Mouse (Mus musculus) right cerebral cortex, postnatal 14 days (tissue): ENCODE measurements around the gene Kansl1.

ENCODE experiments used
- DNase-seq: peaks from one replicate; pipeline ENCODE4 v3.0.0; 2022

Gene Kansl1

GRCm38 (mm10) chr11:104436394-104436954 lies 32.2 kb downstream of the Kansl1 start:
- no peak for DNase-seq

GRCm38 (mm10) chr11:104435753-104436152 lies 32.9 kb downstream of the Kansl1 start:
- DNase-seq: no peak

- no peak for DNase-seq
These were observed 33.5 kb downstream of the Kansl1 start for GRCm38 (mm10) chr11:104435141-104435540.

GRCm38 (mm10) chr11:104432251-104432650 lies 36.4 kb downstream of the Kansl1 start:
- DNase-seq: no peak

- DNase-seq: no peak
These were observed 36.9 kb downstream of the Kansl1 start for GRCm38 (mm10) chr11:104431807-104432206.

- peak; percentile 27 for DNase-seq
These were observed 43.8 kb downstream of the Kansl1 start for GRCm38 (mm10) chr11:104424727-104425416.

DNA sequence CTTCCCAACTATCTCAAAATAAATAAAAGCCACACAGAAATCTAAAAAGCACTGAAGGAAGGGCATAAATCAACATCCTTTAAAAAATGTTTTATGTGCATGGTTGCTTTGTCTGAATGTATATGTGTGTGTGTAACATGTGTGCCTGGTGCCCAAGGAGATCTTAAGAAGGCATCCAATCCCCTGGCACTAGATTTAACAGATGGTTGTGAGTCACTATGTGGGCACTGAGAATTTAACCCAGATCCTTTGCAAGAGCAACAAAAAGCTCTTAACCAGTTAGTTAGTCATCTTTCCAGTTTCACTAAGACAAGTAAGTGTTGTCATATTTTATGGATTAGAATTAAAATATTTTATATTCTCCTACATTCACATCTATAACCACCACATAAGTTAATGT lies 56.4 kb downstream of the Kansl1 start:
- DNase-seq: no peak

GRCm38 (mm10) chr11:104407391-104407790 lies 61.3 kb downstream of the Kansl1 start:
- no peak for DNase-seq

DNA sequence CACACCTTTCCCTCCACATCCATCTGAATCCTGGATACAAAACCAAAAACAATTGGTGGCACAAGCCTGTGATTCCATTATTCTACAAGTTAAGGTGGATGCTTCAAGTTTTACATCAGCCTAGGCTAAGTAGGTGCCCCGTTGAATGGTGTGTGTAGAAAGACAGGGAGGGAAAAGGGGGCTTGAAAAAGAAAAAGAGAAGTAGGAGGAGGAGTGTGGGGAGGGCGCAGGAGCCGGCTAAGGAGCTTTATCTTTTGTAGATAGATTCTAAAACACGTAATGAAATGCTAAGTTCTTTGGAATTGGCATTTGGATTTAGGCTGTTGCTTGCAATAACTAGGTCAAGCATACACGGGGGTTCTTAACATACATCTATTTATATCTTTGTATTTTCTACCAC lies 67.7 kb downstream of the Kansl1 start:
- DNase-seq: no peak

GRCm38 (mm10) chr11:104399459-104400216 lies 69.0 kb downstream of the Kansl1 start:
- no peak for DNase-seq

DNA sequence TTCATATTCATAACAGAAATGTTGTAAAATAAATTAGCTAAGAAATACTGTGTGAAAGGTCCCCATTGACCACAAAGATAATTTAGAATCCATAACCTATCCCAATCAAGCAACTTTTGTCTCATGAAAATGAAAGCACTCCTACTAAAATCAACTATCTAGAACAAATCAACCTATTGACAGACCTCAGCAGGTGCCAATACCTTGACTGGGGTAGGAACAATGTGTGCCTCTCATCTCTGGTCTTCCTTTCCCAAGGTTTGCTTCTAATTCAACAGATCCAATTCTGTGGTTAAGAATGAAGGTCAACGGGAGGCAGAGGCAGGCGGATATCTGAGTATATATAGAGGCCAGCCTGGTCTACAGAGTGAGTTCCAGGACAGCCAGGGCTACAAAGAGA lies 73.0 kb downstream of the Kansl1 start:
- DNase-seq: no peak

GRCm38 (mm10) chr11:104393196-104393595 lies 75.5 kb downstream of the Kansl1 start:
- DNase-seq: peak; percentile 7

DNA sequence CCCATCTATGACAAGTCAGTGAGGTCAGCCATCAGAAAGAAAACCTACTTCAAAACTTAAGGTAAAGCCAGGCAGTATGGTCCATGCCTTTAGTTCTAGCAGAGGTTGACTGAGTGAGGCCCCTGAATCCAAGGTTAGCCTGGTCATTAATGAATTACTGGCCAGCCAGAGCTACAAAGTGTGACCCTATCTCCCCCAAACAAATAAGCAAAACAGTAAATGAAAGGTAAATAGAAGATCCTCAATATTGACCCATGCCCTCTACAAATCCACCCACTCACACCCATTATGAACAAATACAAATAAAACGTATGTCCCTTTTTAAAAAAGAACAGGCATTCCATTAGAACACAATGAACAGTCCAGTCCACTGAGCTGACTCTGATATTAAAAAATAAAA lies 76.5 kb downstream of the Kansl1 start:
- DNase-seq: no peak

GRCm38 (mm10) chr11:104387284-104387683 lies 81.4 kb downstream of the Kansl1 start:
- no peak for DNase-seq

DNA sequence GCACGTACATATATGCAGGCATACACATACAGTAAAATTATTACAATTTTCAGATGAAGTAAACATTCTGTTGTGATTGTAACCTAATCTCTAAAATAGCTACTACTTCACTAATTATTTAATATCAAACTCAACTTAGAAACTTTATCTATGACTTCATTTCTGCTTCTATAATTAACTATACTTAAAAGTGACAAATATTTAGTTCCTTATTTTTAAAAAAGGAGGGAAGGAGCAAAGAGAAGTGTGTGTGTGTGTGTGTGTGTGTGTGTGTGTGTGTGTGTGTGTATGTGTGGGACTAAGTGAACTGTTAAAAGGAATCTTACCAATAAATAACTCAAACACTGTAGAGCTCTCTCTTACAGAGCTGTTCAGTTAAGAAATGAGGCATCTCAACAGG lies 82.1 kb downstream of the Kansl1 start:
- DNase-seq: no peak

DNA sequence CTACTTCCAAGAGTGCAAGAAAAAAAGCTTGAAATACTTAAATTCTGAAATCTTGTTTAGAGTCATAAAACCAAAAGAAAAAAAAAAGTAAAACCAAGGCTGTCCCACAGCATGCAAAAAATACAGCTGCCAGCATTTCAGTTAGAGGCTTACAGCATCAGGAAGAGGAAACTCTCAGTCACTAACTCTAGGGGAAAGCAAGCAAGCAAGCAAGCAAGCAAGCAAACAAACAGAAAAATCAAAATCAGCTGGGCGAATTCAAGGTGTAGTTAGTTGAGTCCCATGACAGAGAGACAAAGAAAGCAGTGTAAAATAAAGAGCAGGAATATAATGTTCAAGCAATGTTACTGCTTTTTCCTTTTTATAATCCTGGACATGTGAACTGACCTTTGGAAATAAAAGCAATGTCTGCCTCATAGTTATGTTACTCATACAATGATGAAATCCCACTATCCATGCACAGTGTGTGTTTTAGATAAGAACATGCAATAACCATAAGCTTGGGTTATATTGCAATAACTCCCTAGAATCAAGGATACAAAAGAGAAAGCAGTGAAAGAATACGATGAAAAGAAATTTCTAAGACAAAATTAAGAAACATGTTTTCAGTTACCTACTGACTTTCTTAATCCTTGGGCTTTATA lies 85.4 kb downstream of the Kansl1 start:
- DNase-seq: no peak

- DNase-seq: no peak
These were observed 86.8 kb downstream of the Kansl1 start for GRCm38 (mm10) chr11:104381887-104382286.

GRCm38 (mm10) chr11:104379635-104380034 lies 89.0 kb downstream of the Kansl1 start:
- no peak for DNase-seq

GRCm38 (mm10) chr11:104376291-104376690 lies 92.4 kb downstream of the Kansl1 start:
- DNase-seq: no peak

DNA sequence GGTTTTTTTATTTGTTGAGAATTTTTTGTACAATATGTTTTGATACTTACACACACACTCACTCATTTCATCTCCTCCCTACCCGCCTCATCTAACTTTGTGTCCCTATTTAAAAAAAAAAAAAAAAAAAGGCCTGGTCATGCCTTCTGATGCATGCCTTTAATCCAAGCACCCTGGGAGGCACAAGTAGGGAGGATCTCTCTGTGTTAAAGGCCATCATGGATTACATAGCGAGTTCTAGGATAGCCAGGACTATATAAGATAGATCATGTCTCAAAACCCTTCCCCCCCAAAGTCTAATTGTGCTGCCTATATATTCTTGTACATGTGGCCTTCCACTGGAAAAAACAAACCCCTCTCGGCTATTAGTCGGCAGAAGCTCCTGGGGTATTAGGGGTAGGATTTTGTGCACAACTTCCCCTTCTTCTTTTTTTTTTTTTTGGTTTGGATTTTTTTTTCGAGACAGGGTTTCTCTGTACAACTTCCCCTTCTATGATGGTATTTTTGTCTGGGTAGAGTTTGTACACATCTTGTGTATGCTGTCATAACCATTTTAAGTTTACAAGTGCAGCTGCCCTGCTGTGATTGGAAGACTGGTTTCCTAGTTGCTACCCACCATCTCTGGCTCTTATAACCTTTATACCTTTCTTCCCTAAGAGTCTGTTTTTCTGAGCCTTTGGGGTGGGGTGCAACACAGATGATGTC lies 101.0 kb downstream of the Kansl1 start:
- DNase-seq: no peak

GRCm38 (mm10) chr11:104363823-104364600 lies 104.6 kb downstream of the Kansl1 start:
- no peak for DNase-seq

DNA sequence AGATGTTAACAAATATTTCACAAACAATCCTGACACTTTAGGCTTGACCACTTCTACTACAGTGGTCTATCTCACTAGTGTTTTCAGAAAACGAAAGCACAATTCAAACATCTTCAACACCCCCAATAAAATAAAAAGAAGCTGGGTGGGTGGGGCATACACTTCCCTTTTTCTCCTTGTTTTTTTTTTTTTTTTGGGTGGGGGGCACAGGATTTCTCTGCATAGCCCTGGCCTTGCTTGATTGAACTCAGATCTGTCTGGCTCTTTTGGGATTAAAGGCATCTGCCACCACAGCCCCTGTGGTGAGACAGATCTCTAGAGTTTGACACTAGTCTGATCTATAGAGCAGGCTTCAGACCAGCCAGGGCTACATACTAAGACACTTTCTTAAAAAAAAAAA lies 106.0 kb downstream of the Kansl1 start:
- DNase-seq: no peak
